Mouse (Mus musculus) limb, embryonic 10.5 days (tissue): ENCODE data around the gene Ptpn20. TPM values are rescaled to one million over a fixed set of nuclear protein-coding genes. Genes with fewer than 3 reads are reported as not detected.
A peak's percentile ranks its signal among the peaks of the same experiment; 100 is the strongest.

Experiments
- DNase-seq: peaks from one replicate; pipeline ENCODE4 v3.0.0-alpha.2; 2017; ENCODE audit warnings: low spot score
- H3K27ac ChIP-seq: fragments of 300-500 bp; sonication (generic); 2 replicates; pipeline ENCODE4 v1.5.1; 2016; ENCODE audit warnings: mild to moderate bottlenecking
- H3K27me3 ChIP-seq: fragments of 300-500 bp; sonication (generic); 2 replicates; pipeline ENCODE4 v1.6.1; 2016; ENCODE audit warnings: low read depth, mild to moderate bottlenecking; ENCODE audit not compliant: poor library complexity, severe bottlenecking
- H3K36me3 ChIP-seq: fragments of 300-500 bp; sonication (generic); 2 replicates; pipeline ENCODE4 v1.6.1; 2016; ENCODE audit warnings: mild to moderate bottlenecking, moderate library complexity
- H3K4me1 ChIP-seq: fragments of 300-500 bp; sonication (generic); 2 replicates; pipeline ENCODE4 v1.6.1; 2016
- H3K4me3 ChIP-seq: fragments of 300-500 bp; sonication (generic); 2 replicates; pipeline ENCODE4 v1.5.1; 2016; ENCODE audit warnings: mild to moderate bottlenecking, moderate library complexity
- H3K9me3 ChIP-seq: fragments of 300-500 bp; sonication (generic); replicated peaks from 2 replicates; pipeline ENCODE4 v1.6.1; 2016; ENCODE audit warnings: mild to moderate bottlenecking
- WGBS: fragments of 180-500 bp; shearing (Covaris S2); methylation state at CpG from one replicate; pipeline ENCODE4 v1.1.7; 2016; 5-methylcytosine and 5-hydroxymethylcytosine counted together
- polyA plus RNA-seq: library from polyadenylated mRNA; unstranded; fragments of >200 nt; fragmentation: Nextera tagmentation; extraction: Ambion mirVana; gene quantifications from 2 replicates; pipeline ENCODE4 v1.2.1, GENCODE M21; 2016

Ptpn20 gene
- polyA plus RNA-seq, 1 experiment from 2014 or later: 0.08 TPM

GRCm38 (mm10) chr14:33634354-33634753, 45.3 kb downstream of the Ptpn20 start:
- DNase-seq: no peak
- Histone ChIP-seq H3K36me3 (no peaks in the 10 kb centered on the region), H3K27me3 (no peaks in the 10 kb centered on the region), H3K9me3 (no peaks in the 10 kb centered on the region), H3K4me3 (no peak overlapping the region), H3K4me1 (no peaks in the 10 kb centered on the region), H3K27ac (no peak overlapping the region)
- WGBS: 94% methylated on average over 4 of the region's 4 CpGs

DNA sequence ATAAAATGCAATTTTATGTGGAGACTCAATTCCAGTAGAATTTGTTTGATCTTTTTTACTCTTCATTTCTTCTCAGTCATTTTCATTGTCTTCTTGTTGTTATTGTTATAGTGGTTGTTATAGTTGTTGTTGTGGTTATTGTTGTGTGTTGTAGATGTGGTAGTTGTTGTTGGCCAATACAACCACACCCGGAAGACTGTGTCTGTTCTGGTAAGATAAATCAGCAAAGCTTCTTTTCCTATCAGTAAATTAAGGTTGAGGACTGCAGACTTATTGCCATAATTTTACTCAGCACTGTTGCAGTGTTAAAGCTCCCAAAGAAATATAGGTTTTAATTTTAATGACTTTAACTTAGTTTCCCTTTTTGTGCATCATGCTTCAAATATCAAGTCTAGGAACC, 45.8 kb downstream of the Ptpn20 start:
- H3K36me3 ChIP-seq: no peaks in the 10 kb centered on the region
- H3K4me3 ChIP-seq: no peak overlapping the region
- DNase-seq: no peak
- no peaks in the 10 kb centered on the region for H3K27me3 ChIP-seq
- no peaks in the 10 kb centered on the region for H3K9me3 ChIP-seq
- WGBS: 88% methylated on average over 1 of the region's 1 CpGs
- H3K27ac ChIP-seq: no peak overlapping the region
- no peaks in the 10 kb centered on the region for H3K4me1 ChIP-seq

- H3K4me3 ChIP-seq: no peak overlapping the region
- H3K36me3 ChIP-seq: no peaks in the 10 kb centered on the region
- DNase-seq: peak; percentile 30
- no peaks in the 10 kb centered on the region for H3K9me3 ChIP-seq
- 80% methylated on average over 5 of the region's 5 CpGs for WGBS
- H3K27me3 ChIP-seq: no peaks in the 10 kb centered on the region
- no peaks in the 10 kb centered on the region for H3K4me1 ChIP-seq
- no peak overlapping the region for H3K27ac ChIP-seq
Measured at GRCm38 (mm10) chr14:33639357-33639756, 50.4 kb downstream of the Ptpn20 start.

- no peaks in the 10 kb centered on the region for H3K4me1 ChIP-seq
- no peaks in the 10 kb centered on the region for H3K36me3 ChIP-seq
- 94% methylated on average over 9 of the region's 9 CpGs for WGBS
Measured at GRCm38 (mm10) chr14:33650721-33651120, 61.7 kb downstream of the Ptpn20 start.

GRCm38 (mm10) chr14:33657471-33657901, 68.5 kb downstream of the Ptpn20 start:
- 50% methylated on average over 7 of the region's 7 CpGs for WGBS
- Histone ChIP-seq H3K27me3 (peaks cover 46% of the 10 kb centered on the region), H3K4me3 (no peak overlapping the region), H3K36me3 (no peaks in the 10 kb centered on the region), H3K9me3 (no peaks in the 10 kb centered on the region), H3K27ac (peak overlapping the region; percentile 46; the same call in 1 of the 2 replicates), H3K4me1 (peaks cover 41% of the 10 kb centered on the region)
- DNase-seq: peak; percentile 72

More at GRCm38 (mm10) chr14:33650721-33651120, 61.7 kb downstream of the Ptpn20 start:
- H3K4me3 ChIP-seq: no peak overlapping the region
- no peak overlapping the region for H3K27ac ChIP-seq
- DNase-seq: no peak
- peaks cover 30% of the 10 kb centered on the region for H3K27me3 ChIP-seq
- H3K9me3 ChIP-seq: no peaks in the 10 kb centered on the region

DNA sequence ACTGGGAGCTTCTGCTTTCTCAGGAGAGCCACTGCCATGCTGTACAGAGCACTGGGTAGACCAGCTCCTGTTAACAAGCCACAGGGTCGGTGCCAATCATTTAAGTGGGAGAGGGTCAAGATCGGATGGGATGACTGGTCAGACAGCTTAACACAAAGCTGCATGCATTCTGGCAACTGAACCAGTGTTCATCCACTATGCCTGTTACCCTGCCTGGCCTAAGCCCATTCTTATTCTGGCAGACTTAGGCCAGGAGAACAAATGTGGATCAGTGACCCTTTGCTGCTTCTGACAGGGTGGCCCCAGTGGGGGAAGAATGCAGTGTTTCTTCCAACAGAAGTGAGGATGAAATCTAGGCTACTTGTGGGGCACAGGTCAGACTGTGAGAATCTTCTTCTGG, 69.3 kb downstream of the Ptpn20 start:
- Histone ChIP-seq H3K4me3 (no peak overlapping the region), H3K4me1 (peaks cover 48% of the 10 kb centered on the region), H3K36me3 (no peaks in the 10 kb centered on the region), H3K27ac (peak overlapping the region; percentile 5; the same call in 1 of the 2 replicates), H3K9me3 (no peaks in the 10 kb centered on the region), H3K27me3 (peaks cover 41% of the 10 kb centered on the region)
- WGBS: 87% methylated on average over 2 of the region's 2 CpGs
- no peak for DNase-seq

GRCm38 (mm10) chr14:33662080-33662479, 73.1 kb downstream of the Ptpn20 start:
- H3K27me3 ChIP-seq: peaks cover 11% of the 10 kb centered on the region; the same call in 1 of the 2 replicates
- 43% methylated on average over 9 of the region's 9 CpGs for WGBS
- DNase-seq: peak; percentile 75
- peaks cover 47% of the 10 kb centered on the region for H3K4me1 ChIP-seq
- no peaks in the 10 kb centered on the region for H3K9me3 ChIP-seq
- H3K27ac ChIP-seq: peak overlapping the region; percentile 68
- H3K36me3 ChIP-seq: no peaks in the 10 kb centered on the region
- H3K4me3 ChIP-seq: no peak overlapping the region

- no peaks in the 10 kb centered on the region for H3K9me3 ChIP-seq
- no peaks in the 10 kb centered on the region for H3K36me3 ChIP-seq
- no peak for DNase-seq
- peaks cover 25% of the 10 kb centered on the region for H3K4me1 ChIP-seq
- WGBS: 94% methylated on average over 6 of the region's 6 CpGs
- H3K27me3 ChIP-seq: peaks cover 7% of the 10 kb centered on the region; the same call in 1 of the 2 replicates
- H3K4me3 ChIP-seq: no peak overlapping the region
- H3K27ac ChIP-seq: no peak overlapping the region
Measured at GRCm38 (mm10) chr14:33666301-33666700, 77.3 kb downstream of the Ptpn20 start.

DNA sequence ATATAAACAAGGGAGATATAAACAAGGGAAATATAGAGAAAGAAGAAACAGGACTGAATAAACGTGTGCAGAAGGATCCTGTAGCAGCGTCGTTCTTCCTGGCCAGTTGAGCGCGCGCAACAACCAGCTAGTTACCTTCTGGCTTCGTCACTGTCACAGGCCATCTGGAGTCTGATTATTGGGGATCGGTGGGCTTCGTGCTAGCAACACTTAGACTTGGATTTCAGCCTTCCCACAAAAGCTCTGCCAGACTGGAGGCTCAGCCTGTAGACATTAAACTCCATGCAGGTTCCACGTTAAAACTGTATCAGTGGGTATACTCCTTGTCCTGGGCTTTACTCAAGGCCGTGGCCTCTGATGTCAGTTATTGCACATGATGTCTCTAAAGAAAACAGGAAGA, 80.9 kb downstream of the Ptpn20 start:
- 92% methylated on average over 11 of the region's 11 CpGs for WGBS
- DNase-seq: no peak
- Histone ChIP-seq H3K27me3 (0 out of 2 replicates have a peak, but pooled peaks cover 3% of the 10 kb centered on the region), H3K27ac (no peak overlapping the region), H3K9me3 (no peaks in the 10 kb centered on the region), H3K4me1 (peaks cover 12% of the 10 kb centered on the region), H3K4me3 (no peak overlapping the region), H3K36me3 (no peaks in the 10 kb centered on the region)

DNA sequence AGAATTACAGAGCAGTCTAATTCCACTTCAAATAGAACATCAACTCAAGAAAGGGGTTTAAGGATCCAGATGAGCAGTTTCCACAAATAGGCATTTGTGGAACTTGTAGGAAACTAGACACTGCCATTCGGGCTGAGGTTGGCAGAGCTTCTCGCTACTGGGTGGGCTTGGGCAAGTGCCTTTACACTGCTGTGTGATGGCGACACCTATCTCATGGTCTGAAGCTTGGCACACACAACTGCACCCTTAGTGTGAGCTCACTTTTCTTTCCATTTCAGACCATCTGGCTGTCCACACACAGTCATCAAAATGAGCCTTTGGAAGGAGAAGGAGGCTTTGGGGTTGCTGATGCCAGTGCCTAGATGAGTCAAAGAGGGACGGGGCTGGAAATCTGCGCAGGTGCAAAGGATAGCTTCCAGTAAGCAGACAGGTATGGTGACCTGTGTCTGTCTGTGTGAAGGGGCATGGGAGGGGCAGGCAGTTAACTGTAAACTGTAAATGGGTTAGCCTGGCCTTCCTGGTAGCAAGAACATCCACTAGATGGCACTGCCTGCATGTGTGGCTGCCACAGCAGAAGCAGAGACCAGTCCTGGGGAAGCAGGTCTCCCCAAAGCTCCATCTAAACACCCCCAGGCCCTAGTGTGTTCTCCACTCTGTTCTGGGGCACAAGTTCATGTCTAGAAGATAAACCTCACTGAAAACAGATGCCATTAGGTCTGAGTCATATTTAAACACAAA, 84.5 kb downstream of the Ptpn20 start:
- DNase-seq: no peak
- H3K36me3 ChIP-seq: no peaks in the 10 kb centered on the region
- H3K9me3 ChIP-seq: no peaks in the 10 kb centered on the region
- peaks cover 26% of the 10 kb centered on the region for H3K27me3 ChIP-seq
- no peak overlapping the region for H3K27ac ChIP-seq
- 82% methylated on average over 5 of the region's 5 CpGs for WGBS
- 0 out of 2 replicates have a peak, but pooled peaks cover 3% of the 10 kb centered on the region for H3K4me1 ChIP-seq
- no peak overlapping the region for H3K4me3 ChIP-seq

GRCm38 (mm10) chr14:33677996-33678395, 89.0 kb downstream of the Ptpn20 start:
- Histone ChIP-seq H3K36me3 (no peaks in the 10 kb centered on the region), H3K9me3 (no peaks in the 10 kb centered on the region), H3K4me1 (peaks cover 7% of the 10 kb centered on the region), H3K27me3 (peaks cover 31% of the 10 kb centered on the region), H3K4me3 (no peak overlapping the region), H3K27ac (no peak overlapping the region)
- DNase-seq: no peak
- 95% methylated on average over 6 of the region's 6 CpGs for WGBS

- WGBS: 92% methylated on average over 3 of the region's 3 CpGs
- Histone ChIP-seq H3K4me3 (no peak overlapping the region), H3K9me3 (no peaks in the 10 kb centered on the region), H3K27me3 (peaks cover 37% of the 10 kb centered on the region), H3K27ac (no peak overlapping the region), H3K4me1 (peaks cover 14% of the 10 kb centered on the region), H3K36me3 (no peaks in the 10 kb centered on the region)
- no peak for DNase-seq
Measured at GRCm38 (mm10) chr14:33678740-33679139, 89.7 kb downstream of the Ptpn20 start.

DNA sequence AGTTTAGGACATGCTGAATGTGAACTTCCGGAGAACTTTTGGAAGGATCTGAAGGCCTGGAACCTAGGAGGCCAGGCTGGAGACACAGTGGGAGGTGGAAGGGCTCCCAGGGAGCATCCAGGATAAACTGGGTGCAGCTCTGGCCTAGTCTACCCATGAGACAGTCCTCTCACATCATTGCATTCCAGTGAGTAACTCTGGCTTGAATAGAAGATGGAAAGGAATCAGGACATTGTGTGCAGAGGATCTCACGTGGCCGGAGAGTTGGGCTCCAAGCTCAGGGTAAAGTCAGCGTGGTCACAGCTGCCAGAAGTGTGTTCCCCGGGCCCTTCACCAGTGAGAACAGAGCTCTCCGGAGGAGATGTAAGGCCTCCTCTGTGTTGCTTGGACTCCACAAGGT, 91.6 kb downstream of the Ptpn20 start:
- 89% methylated on average over 6 of the region's 6 CpGs for WGBS
- Histone ChIP-seq H3K27ac (no peak overlapping the region), H3K36me3 (no peaks in the 10 kb centered on the region), H3K27me3 (peaks cover 45% of the 10 kb centered on the region), H3K4me1 (peaks cover 18% of the 10 kb centered on the region), H3K4me3 (no peak overlapping the region), H3K9me3 (no peaks in the 10 kb centered on the region)
- no peak for DNase-seq
